Mouse (Mus musculus): ENCODE measurements at regions not wholly inside any gene's neighbourhood (a gene's known extent, or its start where the extent isn't known, plus 50 kb on each side); places are given as distances from the start of the nearest gene placed in this dataset.

GRCm38 (mm10) chr1:73495971-73496749 lies 480.5 kb upstream of the Tnp1 start:
- DNase-seq = no peak
- intact Hi-C loops (cut with DNase I) = no loop called here

- DNase-seq = no peak
- intact Hi-C loops (cut with DNase I) = no loop called here
Observed at GRCm38 (mm10) chr1:73481956-73482355, 466.2 kb upstream of the Tnp1 start.

DNA sequence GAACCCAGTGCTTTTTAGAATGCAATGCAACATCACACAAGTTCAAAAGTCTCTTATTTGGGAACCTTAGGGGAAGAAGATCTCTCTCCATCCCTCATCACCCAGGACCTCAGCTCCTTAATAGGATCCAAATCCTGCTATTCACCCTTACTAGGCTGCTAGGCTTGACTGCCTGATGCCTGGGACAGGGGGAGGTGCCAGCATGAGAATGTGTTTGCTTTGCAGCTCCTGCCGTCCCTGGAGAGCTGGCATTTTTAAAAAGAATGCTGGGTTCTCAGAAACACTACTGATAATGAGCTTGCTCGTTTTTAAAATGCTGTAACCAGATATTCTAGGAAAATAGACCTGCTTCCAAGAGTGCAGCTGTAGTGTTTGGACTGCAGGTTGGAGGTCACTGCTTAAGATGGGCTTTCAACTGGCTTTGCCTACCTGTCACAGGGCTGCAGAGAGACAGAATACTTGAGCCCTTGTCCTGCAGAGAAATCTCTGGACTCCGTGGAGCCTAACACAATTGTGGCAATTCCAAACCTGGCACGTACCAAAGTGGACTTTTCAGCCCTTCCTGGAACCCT lies 463.7 kb upstream of the Tnp1 start:
- DNase-seq = no peak
- intact Hi-C loops (cut with DNase I) = no loop called here

DNA sequence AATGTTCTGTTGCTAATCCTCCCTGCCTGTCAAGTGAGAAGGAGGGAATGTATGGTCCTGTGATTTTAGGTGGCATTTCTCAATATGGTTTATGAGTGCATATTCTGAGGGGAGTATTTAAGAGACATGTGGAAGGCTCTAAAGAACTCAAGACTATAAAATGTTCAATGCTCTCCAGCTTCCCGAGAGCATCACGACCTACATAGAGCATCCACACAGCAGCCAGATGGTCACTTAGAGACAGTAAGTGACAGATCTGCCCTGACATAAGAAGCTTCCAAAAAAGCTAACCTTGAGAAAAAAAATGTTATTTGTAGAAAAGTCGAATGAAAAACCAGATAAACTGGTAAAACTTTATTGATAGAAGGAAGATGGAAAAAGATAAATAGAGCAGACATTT lies 444.9 kb upstream of the Tnp1 start:
- intact Hi-C loops (cut with DNase I) = no loop called here

GRCm38 (mm10) chr1:73459754-73460534 lies 444.2 kb upstream of the Tnp1 start:
- DNase-seq = no peak
- intact Hi-C loops (cut with DNase I) = no loop called here

More for the DNA sequence above, 444.9 kb upstream of the Tnp1 start:
- no peak for DNase-seq

DNA sequence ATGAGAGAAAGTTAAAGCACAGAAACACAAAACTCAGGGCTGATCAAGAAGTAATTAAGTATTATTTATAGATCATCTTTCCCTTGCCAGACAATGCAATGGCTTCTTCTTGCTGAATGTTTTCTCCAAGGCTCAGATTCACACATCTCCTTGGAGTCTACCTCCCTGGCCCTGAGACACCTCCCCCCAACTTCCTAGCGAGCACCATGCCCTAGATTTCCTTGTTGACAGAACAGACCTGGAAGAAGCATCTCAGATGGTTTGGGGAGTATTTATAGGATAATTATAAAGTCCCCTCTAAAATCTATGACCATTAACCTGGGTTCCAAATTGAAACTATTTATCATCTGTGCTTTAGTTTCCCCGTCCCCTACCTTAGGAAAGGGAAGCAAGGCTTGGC lies 441.6 kb upstream of the Tnp1 start:
- no peak for DNase-seq
- intact Hi-C loops (cut with DNase I) = no loop called here

DNA sequence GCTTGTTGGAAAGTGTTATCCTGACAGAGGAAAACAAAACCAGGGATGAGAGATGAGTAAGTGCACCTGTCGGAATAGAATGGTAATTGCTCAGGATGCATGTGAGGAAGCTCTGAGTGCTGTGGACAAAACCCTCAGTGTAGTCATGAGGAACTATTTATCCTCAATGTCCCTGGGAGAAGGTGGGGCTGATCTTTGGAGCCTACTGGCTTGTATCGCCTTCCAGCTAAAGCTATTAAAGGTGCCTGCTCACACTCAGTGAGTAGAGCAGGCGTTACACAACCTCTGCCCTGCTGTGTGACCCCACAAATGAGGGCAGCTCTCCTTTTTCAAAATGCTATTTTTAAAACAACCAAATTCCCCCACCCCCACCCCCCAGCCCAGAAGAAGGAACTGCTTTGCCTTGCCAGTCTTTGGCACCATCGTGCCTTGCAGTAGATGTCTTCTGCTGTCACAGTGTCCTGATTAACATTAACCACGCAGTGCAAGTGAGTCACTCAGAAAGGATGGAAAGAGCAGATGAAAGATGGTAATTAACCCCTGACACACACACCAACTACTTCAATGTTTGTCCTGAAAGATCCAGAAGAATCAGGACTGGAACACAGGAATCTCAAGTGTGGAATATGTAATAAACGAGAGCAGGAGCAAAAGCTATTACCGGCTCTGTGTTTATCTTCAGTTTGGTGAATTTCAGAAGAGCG lies 440.8 kb upstream of the Tnp1 start:
- DNase-seq = no peak
- intact Hi-C loops (cut with DNase I) = no loop called here

- no peak for DNase-seq
- intact Hi-C loops (cut with DNase I) = no loop called here
Observed at GRCm38 (mm10) chr1:73444216-73444890, 428.6 kb upstream of the Tnp1 start.

DNA sequence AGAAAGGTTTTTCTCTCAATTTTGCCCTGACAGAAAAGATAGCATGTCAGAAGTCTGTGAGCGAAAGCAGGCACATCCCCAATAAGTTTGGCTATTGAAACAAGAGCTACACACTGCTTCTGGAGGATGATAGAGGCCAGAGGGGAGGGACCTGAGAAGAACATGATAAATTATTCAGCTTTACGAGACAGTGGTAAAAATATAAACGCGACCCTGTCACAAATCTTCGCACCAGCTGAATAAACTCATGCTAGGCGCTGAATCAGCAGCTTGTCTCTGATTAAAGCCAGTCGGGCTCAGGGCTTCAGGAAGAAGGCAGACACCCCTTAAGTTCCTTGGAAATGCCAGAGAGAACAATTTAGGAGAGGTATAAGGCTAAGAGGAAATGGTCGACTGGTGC lies 422.7 kb upstream of the Tnp1 start:
- no peak for DNase-seq
- intact Hi-C loops (cut with DNase I) = no loop called here

DNA sequence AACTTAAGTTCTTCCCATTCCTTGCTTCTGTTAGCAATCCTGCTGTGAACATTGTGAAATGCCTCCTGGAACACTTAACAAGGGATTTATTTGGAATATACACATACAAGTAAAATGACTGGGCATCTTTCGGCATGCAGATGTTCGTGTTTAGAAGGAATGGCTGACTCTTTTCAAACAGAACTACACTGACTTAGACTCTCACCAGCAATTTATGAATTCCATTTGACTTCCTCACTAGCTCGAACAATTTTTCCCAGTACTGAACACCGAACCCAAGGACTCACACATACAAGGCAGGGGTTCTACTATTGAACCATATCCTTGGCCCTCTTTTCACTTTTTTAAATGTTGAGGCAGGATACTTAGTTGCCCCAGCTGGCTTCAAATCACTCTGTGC lies 412.4 kb upstream of the Tnp1 start:
- intact Hi-C loops (cut with DNase I) = no loop called here
- DNase-seq = no peak

DNA sequence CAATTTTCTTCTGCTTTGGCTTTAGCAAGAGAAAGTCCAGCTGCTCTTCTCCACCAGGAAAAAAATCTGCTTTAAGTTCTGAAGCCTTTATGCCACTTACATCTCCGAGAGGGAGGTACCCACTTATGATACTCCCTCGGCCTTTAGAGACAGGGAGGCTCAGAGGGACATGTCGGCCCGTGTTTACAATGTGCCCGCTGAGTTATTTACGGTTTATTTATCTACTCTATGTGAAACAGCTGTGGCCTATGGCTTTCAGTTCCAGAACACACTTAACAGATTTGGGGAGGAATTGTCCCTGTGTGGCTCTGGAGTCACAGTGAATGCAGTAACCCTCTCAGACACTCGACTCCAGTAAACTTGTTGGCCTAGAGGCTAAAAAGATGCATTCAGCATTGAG lies 409.3 kb upstream of the Tnp1 start:
- no peak for DNase-seq
- intact Hi-C loops (cut with DNase I) = no loop called here

GRCm38 (mm10) chr1:73418196-73418595 lies 402.5 kb upstream of the Tnp1 start:
- intact Hi-C loops (cut with DNase I) = no loop called here
- DNase-seq = no peak

GRCm38 (mm10) chr1:73411452-73411851 lies 395.7 kb upstream of the Tnp1 start:
- intact Hi-C loops (cut with DNase I) = no loop called here
- no peak for DNase-seq

- intact Hi-C loops (cut with DNase I) = no loop called here
- DNase-seq = no peak
Observed at GRCm38 (mm10) chr1:73399178-73399577, 383.5 kb upstream of the Tnp1 start.

DNA sequence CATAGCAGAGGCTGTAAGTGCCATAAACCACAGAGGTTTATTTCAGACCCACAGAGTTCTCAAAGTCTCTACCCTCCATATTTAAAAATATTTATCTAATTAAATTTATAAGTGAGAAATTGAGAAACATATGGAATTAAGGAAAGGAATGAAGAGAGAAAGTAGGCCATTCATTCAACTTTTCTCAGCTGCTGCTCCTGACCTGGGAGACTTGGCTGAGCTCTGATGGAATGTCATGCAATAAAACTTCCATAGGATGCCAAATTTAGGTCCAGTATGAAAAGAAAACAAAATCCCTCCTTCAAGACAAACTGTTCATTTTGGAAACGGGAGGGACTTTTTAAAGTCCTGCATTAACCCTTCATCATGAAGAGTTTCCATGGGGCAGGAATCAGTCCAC lies 379.3 kb upstream of the Tnp1 start:
- no peak for DNase-seq
- intact Hi-C loops (cut with DNase I) = no loop called here

DNA sequence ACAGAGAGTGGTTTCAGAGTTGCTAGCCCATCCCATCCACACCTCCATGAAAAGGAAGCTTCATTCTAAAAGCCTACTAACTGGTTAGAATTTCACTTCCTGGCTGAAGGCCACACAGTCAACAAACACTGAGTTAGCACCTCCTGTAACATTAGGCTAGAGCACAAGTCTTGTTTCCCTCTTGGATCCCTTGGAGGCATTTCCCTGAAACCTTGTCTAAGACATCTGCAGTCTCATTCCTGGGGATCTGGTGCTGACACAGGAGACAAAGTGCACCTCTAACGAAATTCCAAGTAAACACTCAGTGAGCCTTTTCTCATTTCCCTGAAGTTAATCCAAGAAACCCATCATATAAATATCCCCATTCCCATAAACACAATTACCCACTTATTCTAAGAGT lies 378.8 kb upstream of the Tnp1 start:
- intact Hi-C loops (cut with DNase I) = no loop called here
- no peak for DNase-seq

GRCm38 (mm10) chr1:73392077-73392476 lies 376.4 kb upstream of the Tnp1 start:
- intact Hi-C loops (cut with DNase I) = no loop called here
- no peak for DNase-seq

DNA sequence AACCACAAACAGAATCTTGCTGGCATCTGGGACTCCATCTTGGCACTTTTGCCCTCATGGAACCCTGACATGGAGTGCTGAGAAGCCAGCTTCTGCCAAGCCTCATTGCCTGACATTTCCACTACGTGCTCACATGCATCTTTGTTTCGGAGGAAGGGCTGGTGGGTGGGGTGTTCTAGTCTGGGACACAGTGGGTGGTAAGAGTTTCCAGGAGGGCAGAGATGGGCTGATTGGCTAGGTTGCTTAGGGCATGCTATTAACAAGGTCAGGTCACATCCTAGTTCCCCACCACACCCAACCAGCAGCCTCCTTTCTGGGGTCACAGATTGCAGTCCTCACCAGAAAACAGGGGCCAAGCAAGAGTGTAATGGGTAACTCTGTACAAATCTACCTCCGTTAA lies 374.3 kb upstream of the Tnp1 start:
- intact Hi-C loops (cut with DNase I) = no loop called here

GRCm38 (mm10) chr1:73389174-73389573 lies 373.5 kb upstream of the Tnp1 start:
- intact Hi-C loops (cut with DNase I) = no loop called here
- DNase-seq = no peak

More for the DNA sequence above, 374.3 kb upstream of the Tnp1 start:
- DNase-seq = no peak

GRCm38 (mm10) chr1:73381578-73381977 lies 365.9 kb upstream of the Tnp1 start:
- DNase-seq = no peak
- intact Hi-C loops (cut with DNase I) = no loop called here
